Mouse (Mus musculus) midbrain, embryonic 13.5 days (tissue): ENCODE data around the gene Swt1. TPM values are rescaled to one million over a fixed set of nuclear protein-coding genes. Genes with fewer than 3 reads are reported as not detected.
A peak's percentile ranks its signal among the peaks of the same experiment; 100 is the strongest.

Experiments
- ATAC-seq: fragments of 200-750 bp; cut with Nextera tagmentation; 2 replicates; pipeline ENCODE4 v1.8.0; 2017; ENCODE audit warnings: mild to moderate bottlenecking, moderate TSS enrichment, moderate library complexity
- H3K27ac ChIP-seq: fragments of 300-500 bp; sonication (generic); 2 replicates; pipeline ENCODE4 v1.5.1; 2015; ENCODE audit warnings: inconsistent platforms, mild to moderate bottlenecking, moderate library complexity
- H3K27me3 ChIP-seq: fragments of 300-500 bp; sonication (generic); 2 replicates; pipeline ENCODE4 v1.6.1; 2015; ENCODE audit warnings: mild to moderate bottlenecking, inconsistent platforms
- H3K36me3 ChIP-seq: fragments of 300-500 bp; sonication (generic); 2 replicates; pipeline ENCODE4 v1.6.1; 2015; ENCODE audit warnings: mild to moderate bottlenecking, inconsistent platforms
- H3K4me1 ChIP-seq: fragments of 300-500 bp; sonication (generic); replicated peaks from 2 replicates; pipeline ENCODE4 v1.6.1; 2015; ENCODE audit warnings: inconsistent platforms
- H3K4me2 ChIP-seq: fragments of 300-500 bp; sonication (generic); replicated peaks from 2 replicates; pipeline ENCODE4 v1.6.1; 2015; ENCODE audit warnings: moderate library complexity, mild to moderate bottlenecking, inconsistent platforms
- H3K4me3 ChIP-seq: fragments of 300-500 bp; sonication (generic); replicated peaks from 2 replicates; pipeline ENCODE4 v1.5.1; 2015; ENCODE audit warnings: mild to moderate bottlenecking, inconsistent platforms
- H3K9ac ChIP-seq: fragments of 300-500 bp; sonication (generic); replicated peaks from 2 replicates; pipeline ENCODE4 v1.6.1; 2015; ENCODE audit warnings: mild to moderate bottlenecking, inconsistent platforms
- H3K9me3 ChIP-seq: fragments of 300-500 bp; sonication (generic); 2 replicates; pipeline ENCODE4 v1.6.1; 2016; ENCODE audit warnings: mild to moderate bottlenecking, inconsistent platforms
- WGBS: fragments of 180-500 bp; shearing (Covaris S2); methylation state at CpG from one replicate; pipeline ENCODE4 v1.1.7; 2015; 5-methylcytosine and 5-hydroxymethylcytosine counted together
- polyA plus RNA-seq: library from polyadenylated mRNA; unstranded; fragments of >200 nt; fragmentation: Nextera tagmentation; extraction: Ambion mirVana; gene quantifications from 2 replicates; pipeline ENCODE4 v1.2.1, GENCODE M21; 2015

Gene Swt1
- polyA plus RNA-seq, 1 experiment from 2014 or later, result 21.4 TPM

DNA sequence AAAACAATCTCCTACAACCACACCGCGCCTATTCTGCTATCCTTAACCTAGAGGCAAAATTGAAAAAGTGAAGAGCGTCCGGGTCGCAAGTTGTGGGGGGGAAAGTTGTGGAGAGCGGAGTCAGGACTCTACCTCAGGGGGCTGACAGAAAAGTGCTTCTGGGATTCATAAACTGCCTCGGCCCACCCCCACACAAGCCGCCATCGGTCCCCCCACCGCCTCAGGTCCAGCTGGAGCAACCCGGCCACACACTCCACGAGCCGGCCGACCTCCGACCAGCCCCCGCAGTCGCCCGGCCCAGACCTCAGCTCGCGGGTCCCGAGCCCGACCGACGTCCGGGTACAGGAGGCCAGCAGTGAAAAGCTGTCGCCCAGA, 380 bp downstream of the Swt1 start:
- under 1% methylated on average over 26 of the region's 26 CpGs for WGBS
- H3K27me3 ChIP-seq, result no peaks in the 10 kb centered on the region
- peak overlapping the region; percentile 47; the same call in 1 of the 2 replicates for H3K27ac ChIP-seq
- peak overlapping the region; percentile 71 for H3K4me2 ChIP-seq
- H3K9ac ChIP-seq, result peak overlapping the region; percentile 78
- no peaks in the 10 kb centered on the region for H3K36me3 ChIP-seq
- peak; percentile 83 for ATAC-seq
- H3K4me1 ChIP-seq, result peaks cover 30% of the 10 kb centered on the region
- no peaks in the 10 kb centered on the region for H3K9me3 ChIP-seq
- H3K4me3 ChIP-seq, result peak overlapping the region; percentile 94

GRCm38 (mm10) chr1:151426947-151427600, 1.2 kb downstream of the Swt1 start:
- Histone ChIP-seq H3K9ac (peak overlapping the region; percentile 78; the same call in 1 of the 2 replicates), H3K4me1 (peaks cover 30% of the 10 kb centered on the region), H3K27me3 (no peaks in the 10 kb centered on the region), H3K4me3 (peak overlapping the region; percentile 94), H3K4me2 (peak overlapping the region; percentile 71), H3K36me3 (peaks cover 3% of the 10 kb centered on the region), H3K27ac (no peak overlapping the region), H3K9me3 (no peaks in the 10 kb centered on the region)
- ATAC-seq, result no peak
- WGBS, result 34% methylated on average over 7 of the region's 7 CpGs

GRCm38 (mm10) chr1:151422178-151422577, 6.1 kb downstream of the Swt1 start:
- H3K36me3 ChIP-seq, result peaks cover 24% of the 10 kb centered on the region
- H3K4me3 ChIP-seq, result no peak overlapping the region
- ATAC-seq, result no peak
- H3K9ac ChIP-seq, result no peak overlapping the region
- H3K27me3 ChIP-seq, result no peaks in the 10 kb centered on the region
- H3K9me3 ChIP-seq, result no peaks in the 10 kb centered on the region
- WGBS, result 84% methylated on average over 3 of the region's 3 CpGs
- no peak overlapping the region for H3K27ac ChIP-seq
- no peak overlapping the region for H3K4me2 ChIP-seq
- H3K4me1 ChIP-seq, result peaks cover 4% of the 10 kb centered on the region

DNA sequence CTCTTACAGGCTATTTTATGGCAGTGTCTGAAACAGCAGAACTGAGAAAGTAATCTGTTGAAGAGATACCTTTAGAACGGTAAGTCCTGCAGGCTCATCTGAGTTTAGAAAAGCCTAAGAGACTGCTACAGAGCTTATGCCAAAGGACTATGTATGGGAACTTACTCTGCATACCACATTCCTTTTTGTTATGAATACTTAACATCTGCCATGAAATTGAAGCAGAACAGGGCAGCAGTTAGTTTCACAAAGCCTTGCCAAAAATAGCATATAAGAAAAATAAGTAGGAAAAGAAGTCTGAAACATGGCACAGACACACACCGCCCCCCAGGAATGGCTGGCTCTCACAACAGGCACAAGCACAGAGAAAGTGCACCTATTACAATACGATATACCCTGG, 18.4 kb downstream of the Swt1 start:
- Histone ChIP-seq H3K36me3 (peaks cover 9% of the 10 kb centered on the region; the same call in 1 of the 2 replicates), H3K9ac (no peak overlapping the region), H3K4me1 (no peaks in the 10 kb centered on the region), H3K4me2 (no peak overlapping the region), H3K27ac (no peak overlapping the region), H3K9me3 (no peaks in the 10 kb centered on the region), H3K4me3 (no peak overlapping the region), H3K27me3 (no peaks in the 10 kb centered on the region)
- 94% methylated on average over 3 of the region's 3 CpGs for WGBS
- ATAC-seq, result no peak

GRCm38 (mm10) chr1:151390029-151390428, 38.2 kb downstream of the Swt1 start:
- no peaks in the 10 kb centered on the region for H3K9me3 ChIP-seq
- no peak overlapping the region for H3K9ac ChIP-seq
- no peaks in the 10 kb centered on the region for H3K27me3 ChIP-seq
- no peak overlapping the region for H3K4me3 ChIP-seq
- H3K36me3 ChIP-seq, result peaks cover 18% of the 10 kb centered on the region
- no peaks in the 10 kb centered on the region for H3K4me1 ChIP-seq
- no peak overlapping the region for H3K4me2 ChIP-seq
- WGBS, result 95% methylated on average over 1 of the region's 1 CpGs
- no peak overlapping the region for H3K27ac ChIP-seq
- ATAC-seq, result no peak

- no peak for ATAC-seq
- Histone ChIP-seq H3K4me1 (no peaks in the 10 kb centered on the region), H3K27ac (no peak overlapping the region), H3K36me3 (peaks cover 10% of the 10 kb centered on the region; the same call in 1 of the 2 replicates), H3K4me3 (no peak overlapping the region), H3K4me2 (no peak overlapping the region), H3K9me3 (no peaks in the 10 kb centered on the region), H3K27me3 (no peaks in the 10 kb centered on the region), H3K9ac (no peak overlapping the region)
- 90% methylated on average over 3 of the region's 3 CpGs for WGBS
These were observed 50.9 kb downstream of the Swt1 start for GRCm38 (mm10) chr1:151377353-151377752.

GRCm38 (mm10) chr1:151372823-151373222, 55.4 kb downstream of the Swt1 start:
- no peak overlapping the region for H3K4me2 ChIP-seq
- no peak overlapping the region for H3K4me3 ChIP-seq
- no peak overlapping the region for H3K9ac ChIP-seq
- H3K27me3 ChIP-seq, result no peaks in the 10 kb centered on the region
- H3K27ac ChIP-seq, result no peak overlapping the region
- no peaks in the 10 kb centered on the region for H3K9me3 ChIP-seq
- H3K36me3 ChIP-seq, result peaks cover 22% of the 10 kb centered on the region
- 93% methylated on average over 1 of the region's 1 CpGs for WGBS
- ATAC-seq, result no peak
- no peaks in the 10 kb centered on the region for H3K4me1 ChIP-seq

DNA sequence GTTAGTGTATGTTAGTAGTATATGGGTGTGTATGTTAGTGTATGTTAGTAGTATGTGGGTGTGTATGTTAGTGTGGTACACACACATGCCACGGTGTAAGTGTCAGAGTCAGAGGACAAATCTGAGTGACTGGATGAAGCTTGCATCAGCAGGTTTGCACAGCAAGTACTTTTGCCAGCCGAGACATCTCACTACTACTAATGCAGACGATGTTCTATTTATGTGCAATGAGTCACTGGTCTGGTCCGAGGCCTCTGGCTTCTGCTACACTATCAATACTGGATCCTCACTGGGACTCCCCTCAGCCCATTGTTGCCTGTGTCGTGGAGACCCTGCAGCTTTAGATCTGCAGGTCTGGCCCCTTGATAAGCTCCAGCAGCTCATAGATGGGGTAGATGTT, 56.7 kb downstream of the Swt1 start:
- Histone ChIP-seq H3K27me3 (no peaks in the 10 kb centered on the region), H3K4me3 (no peak overlapping the region), H3K9me3 (no peaks in the 10 kb centered on the region), H3K4me2 (no peak overlapping the region), H3K9ac (no peak overlapping the region), H3K4me1 (no peaks in the 10 kb centered on the region), H3K27ac (no peak overlapping the region), H3K36me3 (peaks cover 32% of the 10 kb centered on the region)
- ATAC-seq, result no peak
- WGBS, result 94% methylated on average over 5 of the region's 5 CpGs

- 87% methylated on average over 3 of the region's 3 CpGs for whole genome bisulfite sequencing
- H3K36me3 ChIP-seq, result peaks cover 42% of the 10 kb centered on the region
These were observed 57.7 kb downstream of the Swt1 start for GRCm38 (mm10) chr1:151370573-151370972.

GRCm38 (mm10) chr1:151368444-151368843, 59.8 kb downstream of the Swt1 start:
- no peak for ATAC-seq
- H3K36me3 ChIP-seq, result peaks cover 62% of the 10 kb centered on the region
- 94% methylated on average over 3 of the region's 3 CpGs for WGBS

More at GRCm38 (mm10) chr1:151370573-151370972, 57.7 kb downstream of the Swt1 start:
- Histone ChIP-seq H3K4me1 (no peaks in the 10 kb centered on the region), H3K9me3 (no peaks in the 10 kb centered on the region), H3K9ac (no peak overlapping the region), H3K27ac (no peak overlapping the region), H3K27me3 (no peaks in the 10 kb centered on the region), H3K4me3 (no peak overlapping the region), H3K4me2 (no peak overlapping the region)
- no peak for ATAC-seq

DNA sequence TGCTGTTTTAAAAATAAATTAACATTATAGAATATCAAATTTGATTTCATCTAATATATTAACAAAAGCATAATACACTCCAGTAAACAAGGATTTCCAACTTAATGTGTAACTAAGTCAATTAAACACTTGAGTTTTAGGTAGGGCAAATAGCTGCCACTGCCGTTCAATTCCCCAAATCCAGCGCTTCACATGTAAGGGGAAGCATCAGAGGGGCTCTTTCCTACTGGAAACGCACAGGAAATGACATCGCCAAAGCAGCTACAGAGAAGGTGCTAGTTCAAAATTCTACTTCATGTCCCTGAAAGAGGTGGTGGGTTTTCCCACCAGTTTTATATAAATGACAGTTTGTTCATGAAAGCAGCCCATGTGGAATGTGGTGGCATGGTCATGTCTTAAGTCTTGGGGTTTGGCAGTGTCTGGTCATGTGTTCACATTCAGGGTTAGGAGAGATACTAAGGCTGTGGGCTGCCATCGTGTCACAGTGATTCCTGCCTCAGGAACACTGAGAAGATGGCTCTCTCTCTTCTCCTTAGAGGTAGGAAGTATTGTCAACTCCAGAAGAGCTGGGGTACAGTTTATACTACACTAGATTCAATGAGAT, 60.4 kb downstream of the Swt1 start:
- no peaks in the 10 kb centered on the region for H3K4me1 ChIP-seq
- no peaks in the 10 kb centered on the region for H3K9me3 ChIP-seq
- H3K4me3 ChIP-seq, result no peak overlapping the region
- no peak overlapping the region for H3K4me2 ChIP-seq
- no peak for ATAC-seq
- H3K36me3 ChIP-seq, result peaks cover 68% of the 10 kb centered on the region
- no peaks in the 10 kb centered on the region for H3K27me3 ChIP-seq
- no peak overlapping the region for H3K9ac ChIP-seq
- no peak overlapping the region for H3K27ac ChIP-seq
- 95% methylated on average over 5 of the region's 5 CpGs for WGBS

More at GRCm38 (mm10) chr1:151368444-151368843, 59.8 kb downstream of the Swt1 start:
- no peak overlapping the region for H3K4me2 ChIP-seq
- no peaks in the 10 kb centered on the region for H3K27me3 ChIP-seq
- no peaks in the 10 kb centered on the region for H3K9me3 ChIP-seq
- H3K4me3 ChIP-seq, result no peak overlapping the region
- H3K4me1 ChIP-seq, result no peaks in the 10 kb centered on the region
- no peak overlapping the region for H3K9ac ChIP-seq
- H3K27ac ChIP-seq, result no peak overlapping the region

DNA sequence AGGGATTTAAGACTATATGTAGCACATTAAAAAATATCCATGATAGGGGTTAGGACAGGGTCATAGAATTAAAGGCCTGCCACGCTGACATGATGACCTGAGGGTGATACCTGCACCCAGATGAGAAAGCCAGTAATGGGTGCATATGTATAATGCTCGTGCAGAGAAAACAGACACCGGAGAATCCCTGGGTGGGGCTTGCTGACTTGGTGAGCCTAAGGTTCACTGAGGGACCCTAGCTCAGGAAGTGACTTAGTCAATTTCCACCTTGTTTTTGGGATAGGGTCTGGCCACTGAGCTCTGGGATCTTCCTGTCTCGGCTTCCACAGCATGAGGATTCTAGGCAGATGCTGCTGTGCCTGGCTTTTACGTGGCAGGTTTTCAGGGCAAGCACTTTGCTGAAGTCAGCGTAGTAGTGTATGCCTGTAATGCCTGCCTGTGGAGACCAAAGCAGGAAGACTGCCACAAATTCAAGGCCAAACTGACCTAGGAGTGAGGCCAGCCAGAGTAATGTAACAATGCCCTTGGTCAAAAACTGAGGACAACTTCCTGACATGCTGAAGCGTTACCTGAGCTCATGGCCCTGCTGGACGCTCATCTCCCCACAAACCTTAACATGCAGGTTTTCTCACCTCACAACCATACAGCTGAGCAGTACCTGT, 61.2 kb downstream of the Swt1 start:
- peaks cover 75% of the 10 kb centered on the region for H3K36me3 ChIP-seq
- H3K27ac ChIP-seq, result no peak overlapping the region
- no peak overlapping the region for H3K4me3 ChIP-seq
- no peaks in the 10 kb centered on the region for H3K9me3 ChIP-seq
- H3K4me1 ChIP-seq, result no peaks in the 10 kb centered on the region
- no peak overlapping the region for H3K9ac ChIP-seq
- WGBS, result 91% methylated on average over 8 of the region's 8 CpGs
- H3K4me2 ChIP-seq, result no peak overlapping the region
- no peaks in the 10 kb centered on the region for H3K27me3 ChIP-seq
- ATAC-seq, result 0 out of 2 replicates have a peak, but pooled peaks have one; percentile 22
